Mouse (Mus musculus): ENCODE data around the gene Ccdc97. TPM values are rescaled to one million over a fixed set of nuclear protein-coding genes. Genes with fewer than 3 reads are reported as not detected.

The Ccdc97 gene
- total RNA-seq (2021) = 10 to 100 TPM; 63.4 to 65.6 TPM
- long read RNA-seq, transcript Ccdc97-201 (5 exons, 3,032 nt) = major isoform, 50 of 73 reads
- long read RNA-seq, partial matches to known transcripts = 14 of 73 reads
- long read RNA-seq, other reads (novel, unspliced or antisense) = 9 of 73 reads

DNA sequence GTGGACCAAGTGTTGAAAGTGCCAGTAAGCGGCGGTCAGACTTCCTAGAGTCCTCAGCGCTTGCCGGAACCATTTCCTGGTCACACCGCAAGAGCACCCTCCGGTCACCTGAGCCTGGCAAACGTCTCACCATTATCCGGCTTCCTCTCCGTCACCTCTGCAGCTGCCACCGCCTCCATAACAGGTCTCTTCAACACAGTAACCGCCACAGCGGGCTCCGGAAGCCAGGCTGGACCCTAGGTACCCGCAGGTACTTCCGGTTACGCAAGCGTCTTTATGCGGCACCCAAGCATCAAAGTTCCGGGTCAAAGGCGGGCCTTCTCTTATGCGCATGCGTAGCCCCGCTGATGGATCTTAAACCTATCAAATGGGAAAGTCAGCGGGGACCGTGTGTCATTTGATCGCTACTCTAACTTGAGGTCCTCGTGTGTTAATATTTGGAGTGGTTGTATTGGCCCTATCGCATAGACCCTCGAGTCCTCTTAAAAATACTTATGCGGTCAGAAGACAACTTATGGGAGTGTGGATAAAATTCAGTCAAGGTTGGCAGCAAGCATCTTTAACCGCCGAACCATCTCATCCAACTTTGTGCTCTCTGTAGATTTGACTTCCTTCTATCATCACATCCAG is at the start of gene Ccdc97:
Ccdc97 (minus strand) TSS at position 301 of the 630 bp plus-strand sequence.
- peak; percentile 92 to 97 for DNase-seq (ENCODE audit: low spot score in 2 of 2)

DNA sequence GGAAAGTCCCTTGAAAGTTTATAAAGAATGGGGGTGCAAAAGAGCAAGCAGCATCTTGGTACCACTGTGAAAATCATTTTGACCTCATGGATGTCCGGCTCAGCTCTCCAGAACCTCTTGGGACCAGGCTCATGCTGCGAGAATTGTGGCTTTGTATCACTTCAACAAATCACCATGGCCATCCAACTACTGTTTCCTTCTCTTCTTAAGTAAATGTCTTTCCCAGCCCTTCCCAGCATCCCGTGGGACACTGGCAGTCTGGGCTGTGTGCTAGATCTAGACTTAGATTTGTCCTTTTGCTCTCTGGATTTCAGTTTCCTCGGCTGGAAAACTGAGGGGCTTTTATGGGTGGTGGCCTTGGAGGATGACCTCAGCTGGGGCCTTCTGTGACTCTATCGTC is 49.3 kb upstream of the Ccdc97 start:
- DNase-seq (ENCODE audit: low spot score in 2 of 2) = no peak

DNA sequence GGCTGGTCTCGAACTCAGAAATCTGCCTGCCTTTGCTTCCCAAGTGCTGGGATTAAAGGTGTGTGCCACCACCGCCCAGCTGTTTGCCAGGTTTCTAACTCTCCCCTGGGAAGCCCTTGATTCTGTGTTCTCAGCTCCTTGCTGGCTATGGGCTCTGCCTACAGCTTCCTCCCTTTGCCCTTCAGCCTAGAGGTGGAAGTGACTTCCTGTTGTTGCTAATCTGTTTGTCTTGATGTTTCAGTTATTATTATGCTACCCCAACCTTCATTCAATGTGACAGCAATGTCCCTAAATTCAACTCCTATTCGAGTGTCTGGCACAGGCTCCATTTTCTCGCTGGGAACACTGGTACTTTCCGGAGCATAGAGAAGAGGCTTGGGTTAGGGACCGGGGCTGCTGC is 47.2 kb upstream of the Ccdc97 start:
- no peak for DNase-seq (ENCODE audit: low spot score in 2 of 2)

- DNase-seq (ENCODE audit: low spot score in 2 of 2) = no peak
Measured at GRCm38 (mm10) chr7:25764221-25764620, 45.3 kb upstream of the Ccdc97 start.

- no peak for DNase-seq (ENCODE audit: low spot score in 2 of 2)
Measured at GRCm38 (mm10) chr7:25763678-25764077, 44.8 kb upstream of the Ccdc97 start.

- no peak for DNase-seq (ENCODE audit: low spot score in 2 of 2)
Measured at GRCm38 (mm10) chr7:25761354-25761753, 42.5 kb upstream of the Ccdc97 start.

- peak; percentile 75 to 92 for DNase-seq (ENCODE audit: low spot score in 2 of 2)
Measured at GRCm38 (mm10) chr7:25756011-25756410, 37.1 kb upstream of the Ccdc97 start.

DNA sequence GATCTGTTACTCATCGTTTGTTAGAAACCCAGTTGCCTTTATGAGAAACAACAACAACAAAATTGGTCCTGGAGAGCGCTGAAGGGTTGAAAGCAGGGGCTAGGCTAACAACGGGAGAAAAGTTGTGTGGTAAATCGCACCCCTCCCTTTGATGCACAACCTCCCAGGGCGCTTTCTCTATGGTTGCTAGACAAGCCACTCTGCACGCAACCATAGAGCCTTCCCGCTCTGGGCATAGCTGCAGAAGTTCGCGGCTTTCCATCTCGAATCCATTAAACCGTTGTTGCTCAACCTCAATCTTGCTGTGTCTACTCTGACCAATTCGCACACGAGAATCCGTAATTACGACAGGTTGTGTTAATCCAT is 36.6 kb upstream of the Ccdc97 start:
- peak in 1 of 2 experiments; percentile 53 for DNase-seq (ENCODE audit: low spot score in 2 of 2)

DNA sequence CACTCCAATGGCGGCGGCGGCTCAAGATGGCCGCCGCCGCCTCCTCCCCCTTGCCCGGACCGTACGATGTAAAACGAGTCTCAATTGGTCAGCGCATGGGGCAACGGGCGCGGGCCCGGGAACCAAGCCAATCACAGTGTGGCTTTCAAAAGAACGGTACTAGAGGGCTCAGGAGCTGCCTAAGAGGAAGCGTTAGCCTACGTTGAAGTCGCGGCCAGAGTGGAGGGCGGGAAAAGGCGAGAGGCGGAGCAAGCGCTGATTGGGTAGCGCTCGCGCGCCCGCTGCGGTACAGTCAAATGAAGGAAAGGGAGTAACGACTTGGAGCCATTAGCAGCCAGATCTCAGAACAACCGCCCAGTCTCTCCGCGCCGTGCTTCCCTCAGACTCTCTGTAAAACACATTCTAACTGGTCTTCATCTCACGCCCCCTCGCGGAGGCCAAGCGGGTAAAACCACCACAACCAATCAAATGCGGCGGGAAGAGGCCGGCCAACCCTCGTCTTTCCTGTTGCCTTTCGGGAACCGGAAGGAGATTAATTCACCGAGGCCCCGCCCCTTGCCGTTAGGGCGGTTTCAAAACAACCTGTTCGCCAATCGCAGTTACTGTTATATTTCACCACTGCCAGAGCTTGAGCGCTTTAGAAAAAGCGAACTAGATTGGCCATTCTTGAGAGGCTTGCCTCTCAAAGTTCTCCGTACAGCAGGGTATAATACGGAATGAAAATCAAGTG is 36.0 kb upstream of the Ccdc97 start, which contains the start of gene Hnrnpul1:
Hnrnpul1 (minus strand) TSS at position 20 of the 730 bp plus-strand sequence.
- DNase-seq (ENCODE audit: low spot score in 2 of 2) = peak; percentile 100

DNA sequence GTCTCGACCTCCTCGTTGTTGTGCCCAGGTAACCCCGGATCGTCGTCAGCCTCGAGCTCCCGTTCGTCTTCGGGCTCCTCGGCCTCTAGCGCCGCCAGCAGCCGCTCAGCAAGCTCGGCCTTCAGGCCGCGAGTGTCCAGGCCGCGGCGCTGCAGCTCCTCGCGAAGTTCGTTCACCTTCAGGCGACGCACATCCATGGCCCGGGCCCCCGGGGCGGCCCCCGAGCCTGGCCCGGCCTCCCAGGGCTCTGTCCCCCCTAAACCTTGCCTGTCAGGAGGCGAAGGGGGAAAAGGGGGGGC is 35.5 kb upstream of the Ccdc97 start:
- no peak for DNase-seq (ENCODE audit: low spot score in 2 of 2)

- no peak for DNase-seq (ENCODE audit: low spot score in 2 of 2)
Measured at GRCm38 (mm10) chr7:25753643-25754438, 35.0 kb upstream of the Ccdc97 start.

- no peak for DNase-seq (ENCODE audit: low spot score in 2 of 2)
Measured at GRCm38 (mm10) chr7:25753076-25753475, 34.2 kb upstream of the Ccdc97 start.

DNA sequence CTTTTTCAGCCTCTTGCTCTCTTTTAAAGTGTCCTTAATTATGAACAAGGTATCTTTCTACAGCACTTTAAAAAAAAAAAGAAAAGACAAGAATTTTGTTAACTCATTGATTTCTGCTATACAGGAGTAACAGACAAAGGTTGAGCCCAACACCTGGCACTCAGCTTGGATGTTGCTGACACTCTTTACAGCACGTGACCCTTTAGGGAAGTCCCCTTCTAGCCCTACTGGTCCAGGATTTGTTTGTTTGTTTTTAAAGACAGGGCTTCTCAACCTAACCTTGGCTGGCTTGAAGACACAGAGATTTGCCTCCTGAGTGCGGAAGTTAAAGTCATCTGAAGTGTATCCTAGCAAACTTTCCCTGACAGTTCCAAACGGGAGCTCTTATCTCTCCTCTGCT is 28.0 kb upstream of the Ccdc97 start:
- DNase-seq (ENCODE audit: low spot score in 2 of 2) = no peak

GRCm38 (mm10) chr7:25738277-25738676 is 19.4 kb upstream of the Ccdc97 start:
- DNase-seq (ENCODE audit: low spot score in 2 of 2) = no peak

GRCm38 (mm10) chr7:25736920-25737319 is 18.0 kb upstream of the Ccdc97 start:
- no peak for DNase-seq (ENCODE audit: low spot score in 2 of 2)

DNA sequence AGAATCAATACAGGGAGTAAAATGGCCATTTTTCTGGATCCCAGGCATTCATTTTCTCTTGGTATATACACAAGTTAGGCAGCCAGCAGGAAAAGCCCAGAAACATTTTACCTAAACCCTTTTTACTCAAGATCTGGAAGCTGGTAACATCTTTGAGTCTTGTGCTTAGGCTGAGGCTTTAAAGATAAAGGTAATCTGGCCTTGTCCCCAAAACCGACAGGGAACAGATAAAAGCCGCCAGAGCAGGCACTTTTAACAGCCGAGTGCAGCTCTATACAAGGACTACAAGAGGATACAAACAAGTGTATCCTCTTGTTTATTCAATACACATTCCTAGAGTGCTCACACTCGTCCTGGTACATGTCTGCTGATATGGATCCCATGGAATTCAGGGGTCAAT is 16.1 kb upstream of the Ccdc97 start:
- no peak for DNase-seq (ENCODE audit: low spot score in 2 of 2)

DNA sequence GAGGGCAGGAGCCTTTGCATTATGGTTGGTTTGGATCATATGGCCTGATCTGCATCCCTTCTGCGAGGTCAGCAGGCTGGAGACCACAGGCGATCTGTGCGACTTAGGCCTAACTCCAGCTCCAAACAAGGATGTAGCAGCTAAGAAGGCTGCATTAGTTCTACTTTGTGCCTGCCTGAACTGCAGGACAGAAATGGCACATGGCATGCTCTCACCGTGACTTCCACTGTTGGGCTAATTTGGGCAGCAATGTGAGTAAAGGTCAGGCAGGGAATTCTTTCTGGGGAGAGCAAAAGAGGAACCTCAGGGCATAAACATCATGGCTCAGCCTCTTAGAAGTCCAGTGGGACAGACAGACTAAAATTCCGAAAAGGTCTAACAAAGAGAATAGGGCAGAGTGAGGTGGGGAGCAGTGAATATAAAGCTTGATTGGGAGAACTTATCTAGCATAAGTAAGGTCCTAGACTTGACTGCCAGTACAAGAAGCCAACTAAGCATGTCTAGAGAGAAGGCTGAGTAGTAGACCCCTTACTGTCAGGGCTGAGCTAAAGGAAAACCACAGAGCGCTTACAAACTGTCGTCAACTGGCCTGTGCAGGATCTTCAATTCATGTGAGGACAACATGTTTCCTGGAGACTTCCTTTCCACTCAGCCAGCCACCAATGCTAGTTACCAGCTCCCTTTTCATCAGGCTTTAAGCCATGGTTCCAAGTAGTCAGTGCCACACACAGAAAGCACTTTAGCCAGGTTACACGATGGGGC is 12.6 kb upstream of the Ccdc97 start:
- DNase-seq (ENCODE audit: low spot score in 2 of 2) = no peak

- DNase-seq (ENCODE audit: low spot score in 2 of 2) = no peak
Measured at GRCm38 (mm10) chr7:25729862-25730261, 11.0 kb upstream of the Ccdc97 start.

DNA sequence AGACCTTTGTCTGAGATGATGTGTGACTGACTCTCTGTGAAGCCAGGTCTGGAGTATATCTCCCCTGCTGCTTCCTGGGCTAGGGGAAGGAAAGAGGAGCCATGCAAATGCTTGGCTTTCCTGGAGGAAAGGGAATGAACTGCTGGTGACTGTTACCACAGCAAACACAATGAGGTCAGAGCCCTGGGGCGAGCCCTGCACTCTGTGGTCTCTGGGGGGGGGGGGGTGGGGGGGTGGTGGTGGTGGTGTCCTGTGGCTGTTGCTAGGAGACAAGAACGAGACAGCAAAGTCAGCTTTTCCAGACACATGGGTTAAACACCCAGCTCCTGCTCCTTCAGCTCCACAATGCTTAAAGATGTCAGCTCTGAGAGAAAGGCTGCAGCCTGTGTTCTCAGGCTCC is 10.5 kb upstream of the Ccdc97 start:
- no peak for DNase-seq (ENCODE audit: low spot score in 2 of 2)

- no peak for DNase-seq (ENCODE audit: low spot score in 2 of 2)
Measured at GRCm38 (mm10) chr7:25727800-25728199, 8.9 kb upstream of the Ccdc97 start.

DNA sequence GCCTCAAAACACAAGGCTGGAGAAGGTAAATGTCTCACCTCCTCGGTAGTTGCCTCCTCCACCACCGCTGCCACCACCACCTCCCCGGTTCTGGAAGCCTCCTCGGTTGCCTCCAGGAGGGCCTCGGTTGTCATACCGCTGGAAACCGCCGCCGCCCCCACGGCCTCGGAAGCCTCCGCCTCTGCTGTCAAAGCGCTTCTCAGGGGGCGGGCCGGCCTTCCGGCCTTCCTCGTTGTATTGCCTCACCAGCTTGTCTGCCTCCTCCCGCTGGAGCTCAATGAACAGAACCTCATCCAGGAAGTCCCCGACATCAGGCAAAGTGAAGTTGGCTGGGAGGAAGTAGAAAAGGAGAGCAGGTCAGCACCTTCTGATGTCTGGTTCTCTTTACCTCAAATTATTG is 7.0 kb upstream of the Ccdc97 start:
- DNase-seq (ENCODE audit: low spot score in 2 of 2) = no peak
